Mouse (Mus musculus) MEL (cell line): ENCODE data around the gene Rtl8c.

Source experiments
- CTCF ChIP-seq, 3 experiments: IDR thresholded peaks in 2 of 3; conservative IDR thresholded peaks in 1 of 3; 2 replicates each; pipeline ENCODE4 v1.5.1; 2011 to 2012; ENCODE audit warnings: low read length in 3 of 3, low read depth in 2 of 3, mild to moderate bottlenecking in 2 of 3, improper control_type of control experiment in 1 of 3, inconsistent platforms in 1 of 3, mixed read lengths in 1 of 3, moderate library complexity in 1 of 3; ENCODE audit not compliant: control insufficient read depth in 1 of 3, insufficient read depth in 1 of 3, poor library complexity in 1 of 3, severe bottlenecking in 1 of 3
- EP300 ChIP-seq, 2 experiments: IDR thresholded peaks; 2 replicates each; pipeline ENCODE4 v1.6.1; 2011; ENCODE audit warnings: improper control_type of control experiment in 2 of 2, low read length in 2 of 2, low read depth in 1 of 2, mild to moderate bottlenecking in 1 of 2
- GABPA ChIP-seq: IDR thresholded peaks from 2 replicates; pipeline ENCODE4 v1.6.1; 2012; ENCODE audit warnings: low read depth, mild to moderate bottlenecking, inconsistent platforms, low read length, improper control_type of control experiment, moderate library complexity
- HCFC1 ChIP-seq: IDR thresholded peaks from 2 replicates; pipeline ENCODE4 v1.6.1; 2012; ENCODE audit warnings: low read depth, mild to moderate bottlenecking, inconsistent platforms, low read length, improper control_type of control experiment, moderate library complexity
- MAFK ChIP-seq: IDR thresholded peaks from 2 replicates; pipeline ENCODE4 v1.6.1; 2011; ENCODE audit warnings: low read depth, mild to moderate bottlenecking, low read length, improper control_type of control experiment, borderline replicate concordance
- MAX ChIP-seq: IDR thresholded peaks from 2 replicates; pipeline ENCODE4 v1.6.1; 2011; ENCODE audit warnings: low read length, improper control_type of control experiment
- MAZ ChIP-seq: IDR thresholded peaks from 2 replicates; pipeline ENCODE4 v1.6.1; 2012; ENCODE audit warnings: low read depth, mild to moderate bottlenecking, inconsistent platforms, low read length, improper control_type of control experiment
- MEF2A ChIP-seq: IDR thresholded peaks from 2 replicates; pipeline ENCODE4 v1.6.1; 2014; ENCODE audit warnings: low read depth, mild to moderate bottlenecking, inconsistent platforms, low read length, improper control_type of control experiment; ENCODE audit not compliant: poor library complexity, insufficient replicate concordance, severe bottlenecking; ENCODE audit errors: extremely low read depth
- NRF1 ChIP-seq: IDR thresholded peaks from 2 replicates; pipeline ENCODE4 v1.6.1; 2014; ENCODE audit warnings: low read depth, mild to moderate bottlenecking, inconsistent platforms, low read length, improper control_type of control experiment, moderate library complexity; ENCODE audit not compliant: poor library complexity, insufficient read depth, severe bottlenecking
- POLR2A ChIP-seq, 2 experiments: IDR thresholded peaks; 2 replicates each; pipeline ENCODE4 v1.6.1; 2011 to 2012; ENCODE audit warnings: low read length in 2 of 2, mild to moderate bottlenecking in 2 of 2, control low read depth in 1 of 2, improper control_type of control experiment in 1 of 2, low read depth in 1 of 2, moderate library complexity in 1 of 2; ENCODE audit not compliant: control insufficient read depth in 1 of 2, insufficient read depth in 1 of 2, poor library complexity in 1 of 2
- POLR2AphosphoS5 ChIP-seq: IDR thresholded peaks from 2 replicates; pipeline ENCODE4 v1.6.1; 2012; ENCODE audit warnings: low read depth, borderline replicate concordance, mild to moderate bottlenecking, inconsistent platforms, low read length, moderate library complexity, mixed read lengths
- RAD21 ChIP-seq: IDR thresholded peaks from 2 replicates; pipeline ENCODE4 v1.6.1; 2011; ENCODE audit warnings: mild to moderate bottlenecking, low read depth, low read length, improper control_type of control experiment
- TBP ChIP-seq: IDR thresholded peaks from 2 replicates; pipeline ENCODE4 v1.8.0; 2011; ENCODE audit warnings: low read depth, low read length, improper control_type of control experiment

DNA sequence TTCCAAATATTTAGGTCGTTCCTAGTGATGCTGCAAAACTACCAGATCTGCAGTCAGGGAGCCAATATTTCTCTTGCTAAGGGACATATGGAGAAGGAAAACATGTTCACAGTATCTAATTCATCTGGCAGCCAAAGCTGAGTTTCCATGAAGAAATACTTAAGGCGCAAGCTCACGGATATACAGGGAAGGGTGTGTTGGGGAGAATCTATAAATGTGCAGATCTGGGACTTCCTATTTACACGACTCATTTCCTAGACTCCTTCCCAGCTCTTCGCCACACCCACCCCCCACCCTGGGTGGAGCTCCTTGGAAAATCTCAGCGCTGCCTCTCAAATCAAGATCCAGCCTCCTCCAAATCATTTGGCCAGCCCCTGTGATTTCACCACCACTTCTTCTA lies 38.1 kb downstream of the Rtl8c start:
- no peak for TF ChIP-seq TBP
- no peak for TF ChIP-seq POLR2AphosphoS5
- TF ChIP-seq NRF1: no peak
- TF ChIP-seq GABPA: no peak
- no peak for TF ChIP-seq MEF2A
- TF ChIP-seq MAZ: no peak
- TF ChIP-seq POLR2A (IDR thresholded peaks at IDR 0.05; ENCODE audit: control insufficient read depth in 1 of 2, insufficient read depth in 1 of 2, low read depth in 1 of 2, low read length in 2 of 2, poor library complexity in 1 of 2): no peak
- TF ChIP-seq RAD21: no peak
- no peak for TF ChIP-seq EP300 (IDR thresholded peaks at IDR 0.05; ENCODE audit: low read depth in 1 of 2, low read length in 2 of 2)
- TF ChIP-seq CTCF (IDR thresholded peaks at IDR 0.05 in 2 of 3, conservative IDR thresholded peaks at IDR 0.05 in 1 of 3; ENCODE audit: control insufficient read depth in 1 of 3, insufficient read depth in 1 of 3, low read depth in 2 of 3, low read length in 3 of 3, poor library complexity in 1 of 3, severe bottlenecking in 1 of 3): no peak
- TF ChIP-seq HCFC1: no peak
- TF ChIP-seq MAX: no peak
- no peak for TF ChIP-seq MAFK
